Mouse (Mus musculus): ENCODE results near the gene Ppp1r21. TPM values are rescaled to one million over a fixed set of nuclear protein-coding genes. Genes with fewer than 3 reads are reported as not detected.

The Ppp1r21 gene
- total and polyA plus RNA-seq, 3 experiments = 21.5 to 30.4 (median 27.7) TPM

DNA sequence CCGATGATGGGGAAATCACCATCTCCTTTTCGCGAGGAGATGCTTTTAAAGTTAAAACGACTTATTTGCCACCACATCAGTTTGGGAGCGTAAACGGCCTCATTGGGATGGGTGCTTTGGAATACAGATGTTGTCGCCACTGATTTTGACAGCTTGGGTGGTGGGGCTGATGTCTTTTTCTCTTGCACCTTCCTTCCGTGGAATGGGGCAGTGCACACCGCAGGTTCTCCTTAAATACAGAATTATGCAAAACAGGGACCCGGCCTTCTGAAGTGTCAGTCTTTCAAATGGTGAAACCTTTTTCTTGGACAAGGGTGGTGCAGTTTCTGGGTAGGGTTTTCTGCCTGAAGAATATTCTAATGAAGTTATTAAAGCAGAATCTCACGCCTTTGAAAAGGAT lies 749 bp downstream of the Ppp1r21 start:
- Histone ChIP-seq H3K27me3 (replicated peaks) (no peaks in the 10 kb centered on the region), H3K9ac (ENCODE audit: insufficient read depth, low read depth) (peak overlapping the region; percentile 46; the same call in 1 of the 2 replicates), H3K79me2 (replicated peaks; ENCODE audit: control insufficient read depth, extremely low read depth, insufficient read depth, poor library complexity, severe bottlenecking) (peaks cover 7% of the 10 kb centered on the region), H3K36me3 (replicated peaks in 1 of 2; ENCODE audit: control insufficient read depth in 1 of 2, insufficient read depth in 1 of 2, low read length in 1 of 2) (peaks cover 0 to 17% of the 10 kb centered on the region in 2 experiments), H3K4me2 (ENCODE audit: insufficient read depth, low read depth, poor library complexity, severe bottlenecking) (peak overlapping the region; percentile 59; the same call in 1 of the 2 replicates), H3K9me3 (replicated peaks; ENCODE audit: low read length) (no peaks in the 10 kb centered on the region), H3K27ac (ENCODE audit: insufficient read depth, low read depth) (peak overlapping the region; percentile 79), H3K4me1 (ENCODE audit: control insufficient read depth in 1 of 2, insufficient read depth in 2 of 2) (peaks cover 8 to 25% of the 10 kb centered on the region in 2 experiments), H3K4me3 (replicated peaks in 1 of 3; ENCODE audit: low read depth in 2 of 3, low read length in 2 of 3, poor library complexity in 1 of 3) (peak overlapping the region; percentile 68 to 94 (median 75))
- no peak for TF ChIP-seq CTCF (conservative IDR thresholded peaks at IDR 0.05 in 1 of 2, IDR thresholded peaks at IDR 0.05 in 1 of 2; ENCODE audit: low read depth in 2 of 2, low read length in 2 of 2)
- TF ChIP-seq ZKSCAN1 (IDR thresholded peaks at IDR 0.05; ENCODE audit: borderline replicate concordance, low read depth, low read length) = no peak
- TF ChIP-seq TBP (conservative IDR thresholded peaks at IDR 0.05; ENCODE audit: low read depth, low read length) = peak; percentile 80; the same call in 1 of the 2 replicates
- TF ChIP-seq UBTF (IDR thresholded peaks at IDR 0.05; ENCODE audit: low read depth, low read length) = no peak
- TF ChIP-seq PAX5 (IDR thresholded peaks at IDR 0.05; ENCODE audit: low read length) = no peak
- TF ChIP-seq EP300 (IDR thresholded peaks at IDR 0.05; ENCODE audit: low read length) = 0 out of 2 replicates have a peak, but pooled peaks have one; percentile 10
- TF ChIP-seq KAT2A (IDR thresholded peaks at IDR 0.05; ENCODE audit: insufficient replicate concordance, low read length) = no peak
- 0 out of 2 replicates have a peak, but pooled peaks have one; percentile 4 for TF ChIP-seq MAFK (IDR thresholded peaks at IDR 0.05; ENCODE audit: insufficient replicate concordance, low read length)
- no peak for TF ChIP-seq GABPA (IDR thresholded peaks at IDR 0.05; ENCODE audit: insufficient replicate concordance, low read depth, low read length)
- peak; percentile 55 for TF ChIP-seq POLR2A (IDR thresholded peaks at IDR 0.05; ENCODE audit: low read depth, low read length)
- peak; percentile 71 for TF ChIP-seq MXI1 (IDR thresholded peaks at IDR 0.05; ENCODE audit: low read depth, low read length)
- no peak for TF ChIP-seq MAX (IDR thresholded peaks at IDR 0.05; ENCODE audit: low read length)
- TF ChIP-seq SMC3 (IDR thresholded peaks at IDR 0.05; ENCODE audit: low read depth, low read length) = no peak
- TF ChIP-seq SIN3A (IDR thresholded peaks at IDR 0.05; ENCODE audit: low read length) = peak; percentile 94; the same call in 1 of the 2 replicates
- TF ChIP-seq MYC (IDR thresholded peaks at IDR 0.05; ENCODE audit: low read depth, low read length) = peak; percentile 42; the same call in 1 of the 2 replicates
- TF ChIP-seq NELFE (IDR thresholded peaks at IDR 0.05; ENCODE audit: low read depth, low read length) = peak; percentile 49; the same call in 1 of the 2 replicates
- peak; percentile 59; the same call in 1 of the 2 replicates for TF ChIP-seq MAZ (IDR thresholded peaks at IDR 0.05; ENCODE audit: low read depth, low read length)
- peak; percentile 49 for TF ChIP-seq IRF4 (IDR thresholded peaks at IDR 0.05; ENCODE audit: low read depth, low read length)
- no peak for TF ChIP-seq JUN (IDR thresholded peaks at IDR 0.05; ENCODE audit: insufficient read depth, low read depth, low read length)
- TF ChIP-seq CHD1 (IDR thresholded peaks at IDR 0.05; ENCODE audit: low read depth, low read length) = no peak
- peak; percentile 32; the same call in 1 of the 2 replicates for TF ChIP-seq ZMIZ1 (IDR thresholded peaks at IDR 0.05; ENCODE audit: low read depth, low read length)
- TF ChIP-seq BHLHE40 (IDR thresholded peaks at IDR 0.05; ENCODE audit: low read depth, low read length) = peak; percentile 35; the same call in 1 of the 2 replicates
- DNase-seq (ENCODE audit: extremely low read depth) = peak; percentile 81
- dilution Hi-C loops (cut with MboI; ENCODE audit: extremely low pct_ligation_motif_present, extremely low pct_unique_long_range_greater_than_20kb, low sequenced_read_pairs) (no loop called here), in situ Hi-C loops (cut with MboI; ENCODE audit: low pct_ligation_motif_present, low pct_unique_long_range_greater_than_20kb, low sequenced_read_pairs) (no loop called here)

Measured in CH12.LX (cell line).